Mouse (Mus musculus) embryonic facial prominence, embryonic 15.5 days (tissue): ENCODE measurements around the gene Gm21616. TPM values are rescaled to one million over a fixed set of nuclear protein-coding genes. Genes with fewer than 3 reads are reported as not detected.
"Not testable (repeated sequence)": the region's sequence is repeated elsewhere in the genome, so short reads cannot be mapped to it uniquely, and the experiment has no call there.

ENCODE experiments used
- ATAC-seq: fragments of 200-750 bp; cut with Nextera tagmentation; 2 replicates; pipeline ENCODE4 v1.8.0; 2017; ENCODE audit warnings: low read depth, moderate TSS enrichment; ENCODE audit not compliant: insufficient number of reproducible peaks, low FRiP score, low TSS enrichment
- H3K27ac ChIP-seq: fragments of 300-500 bp; sonication (generic); replicated peaks from 2 replicates; pipeline ENCODE4 v1.5.1; 2015; ENCODE audit warnings: mild to moderate bottlenecking, inconsistent platforms
- H3K27me3 ChIP-seq: fragments of 300-500 bp; sonication (generic); 2 replicates; pipeline ENCODE4 v1.6.1; 2015; ENCODE audit warnings: inconsistent platforms
- H3K36me3 ChIP-seq: fragments of 300-500 bp; sonication (generic); 2 replicates; pipeline ENCODE4 v1.6.1; 2015; ENCODE audit warnings: mild to moderate bottlenecking, inconsistent platforms
- H3K4me1 ChIP-seq: fragments of 300-500 bp; sonication (generic); 2 replicates; pipeline ENCODE4 v1.6.1; 2015; ENCODE audit warnings: inconsistent platforms
- H3K4me2 ChIP-seq: fragments of 300-500 bp; sonication (generic); replicated peaks from 2 replicates; pipeline ENCODE4 v1.6.1; 2015; ENCODE audit warnings: mild to moderate bottlenecking, inconsistent platforms
- H3K4me3 ChIP-seq: fragments of 300-500 bp; sonication (generic); replicated peaks from 2 replicates; pipeline ENCODE4 v1.5.1; 2015; ENCODE audit warnings: mild to moderate bottlenecking, inconsistent platforms
- H3K9ac ChIP-seq: fragments of 300-500 bp; sonication (generic); 2 replicates; pipeline ENCODE4 v1.6.1; 2015; ENCODE audit warnings: inconsistent platforms
- H3K9me3 ChIP-seq: fragments of 300-500 bp; sonication (generic); replicated peaks from 2 replicates; pipeline ENCODE4 v1.6.1; 2016; ENCODE audit warnings: inconsistent platforms
- WGBS: fragments of 180-500 bp; shearing (Covaris S2); methylation state at CpG from one replicate; pipeline ENCODE4 v1.1.7; 2015; 5-methylcytosine and 5-hydroxymethylcytosine counted together
- polyA plus RNA-seq: library from polyadenylated mRNA; unstranded; fragments of >200 nt; fragmentation: Nextera tagmentation; extraction: Ambion mirVana; gene quantifications from 2 replicates; pipeline ENCODE4 v1.2.1, GENCODE M21; 2015

Gene Gm21616
- not detected in 2 replicates for polyA plus RNA-seq

DNA sequence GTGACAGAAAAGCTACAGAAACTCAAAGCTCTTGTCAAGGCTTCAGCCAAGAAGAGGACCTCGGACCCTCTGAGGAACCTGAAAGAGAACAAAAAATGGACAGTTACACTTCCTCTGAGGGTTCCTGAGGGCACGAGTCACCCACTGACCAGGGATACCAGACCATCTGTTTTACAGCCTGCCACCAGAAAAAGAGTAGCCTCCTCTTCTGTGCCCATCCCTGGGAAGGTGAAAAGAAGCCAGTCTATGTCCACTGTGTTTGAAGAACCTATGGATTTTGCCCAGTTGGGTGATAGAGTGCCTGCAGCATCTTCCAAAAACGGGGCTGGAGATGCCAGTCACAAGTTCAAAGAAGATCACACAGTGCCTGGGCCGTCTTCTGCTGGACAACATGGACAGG lies at the start of gene Gm21616:
Gene Gm21616, plus strand, starts transcription at position 301 of the 400 bp plus-strand sequence.
- H3K4me2 ChIP-seq, H3K4me3 ChIP-seq, H3K9ac ChIP-seq, H3K9me3 ChIP-seq, H3K27me3 ChIP-seq, H3K36me3 ChIP-seq, H3K27ac ChIP-seq, H3K4me1 ChIP-seq, ATAC-seq: not testable (repeated sequence)
- no CpG with 5 or more reads among the region's 4 CpGs for WGBS
